Mouse (Mus musculus) neural tube, embryonic 11.5 days (tissue): ENCODE measurements around the gene F830045P16Rik. TPM values are rescaled to one million over a fixed set of nuclear protein-coding genes. Genes with fewer than 3 reads are reported as not detected.
"Not testable (repeated sequence)": the region's sequence is repeated elsewhere in the genome, so short reads cannot be mapped to it uniquely, and the experiment has no call there.

Source experiments
- ATAC-seq: fragments of 200-750 bp; cut with Nextera tagmentation; 2 replicates; pipeline ENCODE4 v1.8.0; 2017; ENCODE audit warnings: moderate number of reproducible peaks, mild to moderate bottlenecking, moderate TSS enrichment, moderate library complexity; ENCODE audit not compliant: insufficient read depth, low FRiP score, low TSS enrichment
- DNase-seq: peaks from one replicate; pipeline ENCODE4 v3.0.0-alpha.2; 2015; ENCODE audit warnings: low spot score
- H3K27ac ChIP-seq: fragments of 300-500 bp; sonication (generic); 2 replicates; pipeline ENCODE4 v1.5.1; 2014; ENCODE audit warnings: low read depth, mild to moderate bottlenecking, low read length
- H3K27me3 ChIP-seq: fragments of 300-500 bp; sonication (generic); 2 replicates; pipeline ENCODE4 v1.6.1; 2014; ENCODE audit warnings: mild to moderate bottlenecking, low read length, mixed read lengths; ENCODE audit not compliant: control insufficient read depth, insufficient read depth
- H3K36me3 ChIP-seq: fragments of 300-500 bp; sonication (generic); 2 replicates; pipeline ENCODE4 v1.6.1; 2014; ENCODE audit warnings: mild to moderate bottlenecking, low read length, moderate library complexity, mixed read lengths; ENCODE audit not compliant: control insufficient read depth, insufficient read depth
- H3K4me1 ChIP-seq: fragments of 300-500 bp; sonication (generic); 2 replicates; pipeline ENCODE4 v1.6.1; 2014; ENCODE audit warnings: low read length, mixed read lengths; ENCODE audit not compliant: control insufficient read depth, insufficient read depth
- H3K4me2 ChIP-seq: fragments of 300-500 bp; sonication (generic); 2 replicates; pipeline ENCODE4 v1.6.1; 2014; ENCODE audit warnings: low read depth, mild to moderate bottlenecking, moderate library complexity
- H3K4me3 ChIP-seq: fragments of 300-500 bp; sonication (generic); 2 replicates; pipeline ENCODE4 v1.5.1; 2014; ENCODE audit warnings: low read depth, low read length
- H3K9ac ChIP-seq: fragments of 300-500 bp; sonication (generic); 2 replicates; pipeline ENCODE4 v1.6.1; 2014; ENCODE audit warnings: mild to moderate bottlenecking, low read length
- H3K9me3 ChIP-seq: fragments of 300-500 bp; sonication (generic); 2 replicates; pipeline ENCODE4 v1.6.1; 2016; ENCODE audit warnings: low read length; ENCODE audit not compliant: control insufficient read depth
- WGBS: fragments of 180-500 bp; shearing (Covaris S2); extraction: QIAGEN DNeasy Blood & Tissue Kit; methylation state at CpG from one replicate; pipeline ENCODE4 v1.1.7; 2014; 5-methylcytosine and 5-hydroxymethylcytosine counted together
- polyA plus RNA-seq: library from polyadenylated mRNA; unstranded; fragments of >200 nt; fragmentation: Nextera tagmentation; extraction: Ambion mirVana; gene quantifications from 2 replicates; pipeline ENCODE4 v1.2.1, GENCODE M21; 2014

Gene F830045P16Rik
- polyA plus RNA-seq, 1 experiment from 2014 or later: not detected

DNA sequence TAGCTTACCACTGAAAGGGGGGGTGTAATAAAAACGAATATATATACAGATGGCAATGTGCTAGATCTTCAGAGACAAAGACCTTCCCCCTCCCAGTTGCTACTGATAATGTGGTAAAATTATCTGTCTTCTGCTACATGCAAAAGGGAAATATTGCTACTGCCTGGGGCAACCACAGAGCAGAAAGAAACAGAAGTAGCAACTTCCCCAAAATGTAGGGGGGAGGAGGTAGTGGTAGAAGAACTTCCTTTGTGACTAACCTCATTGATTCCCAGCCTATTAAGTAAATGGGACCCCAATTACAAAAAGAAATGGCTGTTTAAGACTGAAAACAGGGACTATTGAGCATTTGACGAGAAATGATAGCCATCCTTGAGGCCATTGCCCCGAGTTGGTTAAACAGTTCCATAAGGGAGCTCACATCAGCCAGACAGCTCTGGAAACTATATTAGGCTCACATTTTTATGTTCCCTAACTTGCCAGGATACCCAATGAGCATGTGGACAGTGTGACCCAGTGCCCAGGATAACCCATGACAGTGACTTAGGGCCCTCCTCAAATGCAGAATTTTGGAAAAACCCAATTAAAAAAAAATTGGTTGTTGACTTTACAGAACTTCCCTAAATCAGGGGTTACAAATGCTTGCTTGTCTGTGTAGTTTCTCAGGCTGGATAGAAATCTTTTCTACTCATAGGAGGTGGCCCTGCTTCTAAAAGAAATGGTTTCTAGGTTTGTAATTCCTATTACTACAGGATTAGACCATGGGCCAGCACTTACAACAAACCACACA, 46.7 kb downstream of the F830045P16Rik start:
- H3K4me3 ChIP-seq: no peak overlapping the region
- H3K4me2 ChIP-seq: no peak overlapping the region
- ATAC-seq: no peak
- DNase-seq: no peak
- H3K9ac ChIP-seq: no peak overlapping the region
- 77% methylated on average over 3 of the region's 3 CpGs for WGBS
- no peaks in the 10 kb centered on the region for H3K36me3 ChIP-seq
- no peaks in the 10 kb centered on the region for H3K9me3 ChIP-seq
- H3K4me1 ChIP-seq: no peaks in the 10 kb centered on the region
- H3K27ac ChIP-seq: no peak overlapping the region
- no peaks in the 10 kb centered on the region for H3K27me3 ChIP-seq

DNA sequence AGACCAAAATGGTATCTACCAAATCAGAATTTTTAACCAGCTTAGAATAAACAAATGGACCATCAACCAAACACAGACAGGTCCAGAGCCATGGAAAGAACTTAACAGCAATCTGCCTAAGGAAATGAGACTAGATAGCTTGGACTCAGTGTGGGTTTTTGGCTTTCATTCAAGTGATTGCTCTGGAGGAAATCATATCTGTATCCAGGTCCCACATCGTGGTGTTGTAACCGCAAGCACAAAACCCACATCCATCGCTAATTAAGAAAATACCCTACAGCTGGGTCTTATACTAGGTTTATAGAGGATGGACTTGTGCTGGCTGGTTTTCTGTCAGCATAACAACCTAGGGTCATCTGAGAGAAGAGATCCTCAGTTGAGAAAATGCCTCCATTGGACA, 53.3 kb downstream of the F830045P16Rik start:
- Histone ChIP-seq H3K9me3 (no peaks in the 10 kb centered on the region), H3K27ac (no peak overlapping the region), H3K4me3 (no peak overlapping the region), H3K36me3 (no peaks in the 10 kb centered on the region), H3K9ac (no peak overlapping the region), H3K4me2 (no peak overlapping the region), H3K4me1 (no peaks in the 10 kb centered on the region), H3K27me3 (no peaks in the 10 kb centered on the region)
- 96% methylated on average over 3 of the region's 3 CpGs for WGBS
- no peak for ATAC-seq
- no peak for DNase-seq

DNA sequence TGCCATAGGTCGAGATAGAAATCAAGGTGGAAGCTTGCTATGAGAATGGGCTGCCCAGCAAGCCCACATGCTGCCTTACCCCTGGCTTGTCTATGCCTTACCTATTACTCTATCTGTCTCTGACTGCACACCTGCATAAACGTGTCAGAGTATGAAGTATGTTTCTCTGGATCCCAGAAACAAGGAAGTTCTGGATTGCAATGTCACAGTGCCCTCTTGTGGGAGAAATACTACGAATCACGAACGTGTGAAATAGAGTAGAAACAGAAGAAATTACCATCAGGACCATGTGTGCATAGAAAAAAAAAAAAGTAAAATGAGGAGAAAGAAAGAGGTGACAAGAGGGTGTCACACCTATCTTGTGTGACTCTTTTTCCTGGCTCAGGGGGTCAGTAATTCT, 64.5 kb downstream of the F830045P16Rik start:
- peak; percentile 12 for DNase-seq
- Histone ChIP-seq H3K4me1 (no peaks in the 10 kb centered on the region), H3K9me3 (no peaks in the 10 kb centered on the region), H3K27me3 (no peaks in the 10 kb centered on the region), H3K4me3 (no peak overlapping the region), H3K27ac (no peak overlapping the region), H3K4me2 (no peak overlapping the region), H3K36me3 (no peaks in the 10 kb centered on the region), H3K9ac (no peak overlapping the region)
- ATAC-seq: no peak
- WGBS: 26% methylated on average over 5 of the region's 5 CpGs

DNA sequence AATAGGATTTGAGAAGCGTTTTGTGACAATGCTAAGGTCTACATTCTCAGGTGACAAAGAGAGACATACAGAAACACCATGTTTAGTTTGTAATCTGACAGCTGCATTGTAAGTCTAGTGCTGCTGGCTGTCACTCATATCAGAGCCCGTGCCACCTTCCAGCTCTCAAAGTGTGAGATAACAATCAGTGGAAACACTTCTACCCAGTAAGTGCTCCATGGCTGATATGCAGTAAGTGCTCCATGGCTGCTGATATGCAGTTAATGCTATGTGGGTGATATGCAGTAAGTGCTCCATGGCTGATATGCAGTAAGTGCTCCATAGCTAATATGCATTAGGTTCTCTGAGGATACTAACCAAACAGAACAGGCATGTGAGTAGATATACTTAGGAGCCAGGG, 65.6 kb downstream of the F830045P16Rik start:
- no peak overlapping the region for H3K4me2 ChIP-seq
- DNase-seq (no peak), ATAC-seq (no peak)
- H3K4me3 ChIP-seq: no peak overlapping the region
- H3K4me1 ChIP-seq: no peaks in the 10 kb centered on the region
- H3K9ac ChIP-seq: no peak overlapping the region
- H3K36me3 ChIP-seq: no peaks in the 10 kb centered on the region
- no peaks in the 10 kb centered on the region for H3K9me3 ChIP-seq
- no peaks in the 10 kb centered on the region for H3K27me3 ChIP-seq
- H3K27ac ChIP-seq: no peak overlapping the region
- 80% methylated on average over 2 of the region's 2 CpGs for WGBS

- not testable (repeated sequence) for H3K9ac ChIP-seq, H3K4me2 ChIP-seq, H3K27ac ChIP-seq, DNase-seq, H3K4me1 ChIP-seq, H3K27me3 ChIP-seq, H3K4me3 ChIP-seq, H3K9me3 ChIP-seq, H3K36me3 ChIP-seq, ATAC-seq
- 82% methylated on average over 1 of the region's 1 CpGs for WGBS
Observed at GRCm38 (mm10) chr2:129438772-129439171, 97.6 kb downstream of the F830045P16Rik start.

DNA sequence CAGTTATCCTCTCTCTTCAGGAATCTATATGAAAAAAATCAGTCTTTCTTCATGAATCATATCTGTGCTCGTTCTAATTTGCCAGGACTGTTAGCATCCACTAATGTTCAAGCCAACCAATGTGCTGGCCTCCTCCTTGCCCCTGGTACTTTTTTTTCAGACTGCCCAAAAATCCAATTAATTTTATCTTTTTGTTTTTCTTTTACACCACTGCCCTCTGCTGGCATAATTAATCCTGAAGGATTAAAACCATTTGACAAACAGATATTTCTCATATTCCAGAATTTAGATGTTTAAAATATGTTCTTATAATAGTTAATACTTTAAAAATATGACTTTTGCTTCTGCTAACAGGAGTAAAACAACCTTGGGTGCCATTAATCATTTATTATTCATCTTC, 101.2 kb downstream of the F830045P16Rik start:
- no peak overlapping the region for H3K4me2 ChIP-seq
- ATAC-seq (no peak), DNase-seq (no peak)
- no peaks in the 10 kb centered on the region for H3K36me3 ChIP-seq
- no peaks in the 10 kb centered on the region for H3K27me3 ChIP-seq
- H3K9ac ChIP-seq: no peak overlapping the region
- H3K9me3 ChIP-seq: no peaks in the 10 kb centered on the region
- WGBS: 82% methylated on average over 1 of the region's 1 CpGs
- no peak overlapping the region for H3K27ac ChIP-seq
- H3K4me3 ChIP-seq: no peak overlapping the region
- no peaks in the 10 kb centered on the region for H3K4me1 ChIP-seq

GRCm38 (mm10) chr2:129423741-129424140, 112.7 kb downstream of the F830045P16Rik start:
- no peak overlapping the region for H3K4me3 ChIP-seq
- no peaks in the 10 kb centered on the region for H3K4me1 ChIP-seq
- H3K9me3 ChIP-seq: no peaks in the 10 kb centered on the region
- ATAC-seq (no peak), DNase-seq (no peak)
- WGBS: 72% methylated on average over 3 of the region's 3 CpGs
- H3K27ac ChIP-seq: no peak overlapping the region
- no peak overlapping the region for H3K4me2 ChIP-seq
- H3K9ac ChIP-seq: no peak overlapping the region
- no peaks in the 10 kb centered on the region for H3K36me3 ChIP-seq
- H3K27me3 ChIP-seq: no peaks in the 10 kb centered on the region

GRCm38 (mm10) chr2:129420897-129421561, 115.4 kb downstream of the F830045P16Rik start:
- no peak overlapping the region for H3K4me3 ChIP-seq
- no peaks in the 10 kb centered on the region for H3K4me1 ChIP-seq
- DNase-seq (no peak), ATAC-seq (no peak)
- 89% methylated on average over 10 of the region's 10 CpGs for whole genome bisulfite sequencing
- no peak overlapping the region for H3K9ac ChIP-seq
- H3K27ac ChIP-seq: no peak overlapping the region
- H3K9me3 ChIP-seq: no peaks in the 10 kb centered on the region
- no peaks in the 10 kb centered on the region for H3K27me3 ChIP-seq
- no peaks in the 10 kb centered on the region for H3K36me3 ChIP-seq
- no peak overlapping the region for H3K4me2 ChIP-seq

DNA sequence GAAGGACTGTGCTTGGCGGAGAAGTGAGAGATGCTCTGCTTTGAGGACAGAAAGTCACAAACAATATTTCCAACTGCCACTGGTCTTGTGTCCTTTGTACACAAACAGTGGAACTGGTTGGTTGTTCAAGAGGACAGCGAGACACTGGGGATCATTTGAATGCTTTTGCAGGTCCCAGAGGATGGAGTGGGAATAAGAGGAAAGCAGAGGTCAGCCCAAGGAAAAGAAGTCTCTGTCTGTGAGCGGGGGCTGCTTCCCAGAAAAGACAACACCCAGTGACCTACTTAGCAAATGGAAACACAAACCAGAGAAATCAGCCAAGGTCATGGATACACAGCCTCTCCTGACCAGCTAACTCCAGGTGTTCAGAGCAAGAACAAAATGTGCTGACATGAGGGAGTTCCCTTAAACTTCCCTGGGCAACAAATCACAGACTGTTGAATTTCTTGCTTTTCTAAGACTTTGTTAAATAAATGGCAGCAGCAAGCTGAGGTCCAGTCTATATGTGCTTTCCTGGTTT, 117.0 kb downstream of the F830045P16Rik start:
- Histone ChIP-seq H3K27me3 (no peaks in the 10 kb centered on the region), H3K4me2 (no peak overlapping the region), H3K9ac (no peak overlapping the region), H3K9me3 (no peaks in the 10 kb centered on the region), H3K27ac (no peak overlapping the region), H3K4me3 (no peak overlapping the region), H3K4me1 (no peaks in the 10 kb centered on the region), H3K36me3 (no peaks in the 10 kb centered on the region)
- no peak for ATAC-seq
- 80% methylated on average over 3 of the region's 3 CpGs for WGBS
- DNase-seq: no peak
